Mouse (Mus musculus) embryonic facial prominence, embryonic 15.5 days (tissue): ENCODE measurements around the gene Neurod2. TPM values are rescaled to one million over a fixed set of nuclear protein-coding genes. Genes with fewer than 3 reads are reported as not detected.

ENCODE experiments used
- ATAC-seq: fragments of 200-750 bp; cut with Nextera tagmentation; 2 replicates; pipeline ENCODE4 v1.8.0; 2017; ENCODE audit warnings: low read depth, moderate TSS enrichment; ENCODE audit not compliant: insufficient number of reproducible peaks, low FRiP score, low TSS enrichment
- H3K27ac ChIP-seq: fragments of 300-500 bp; sonication (generic); replicated peaks from 2 replicates; pipeline ENCODE4 v1.5.1; 2015; ENCODE audit warnings: mild to moderate bottlenecking, inconsistent platforms
- H3K27me3 ChIP-seq: fragments of 300-500 bp; sonication (generic); 2 replicates; pipeline ENCODE4 v1.6.1; 2015; ENCODE audit warnings: inconsistent platforms
- H3K36me3 ChIP-seq: fragments of 300-500 bp; sonication (generic); 2 replicates; pipeline ENCODE4 v1.6.1; 2015; ENCODE audit warnings: mild to moderate bottlenecking, inconsistent platforms
- H3K4me1 ChIP-seq: fragments of 300-500 bp; sonication (generic); 2 replicates; pipeline ENCODE4 v1.6.1; 2015; ENCODE audit warnings: inconsistent platforms
- H3K4me2 ChIP-seq: fragments of 300-500 bp; sonication (generic); replicated peaks from 2 replicates; pipeline ENCODE4 v1.6.1; 2015; ENCODE audit warnings: mild to moderate bottlenecking, inconsistent platforms
- H3K4me3 ChIP-seq: fragments of 300-500 bp; sonication (generic); replicated peaks from 2 replicates; pipeline ENCODE4 v1.5.1; 2015; ENCODE audit warnings: mild to moderate bottlenecking, inconsistent platforms
- H3K9ac ChIP-seq: fragments of 300-500 bp; sonication (generic); 2 replicates; pipeline ENCODE4 v1.6.1; 2015; ENCODE audit warnings: inconsistent platforms
- H3K9me3 ChIP-seq: fragments of 300-500 bp; sonication (generic); replicated peaks from 2 replicates; pipeline ENCODE4 v1.6.1; 2016; ENCODE audit warnings: inconsistent platforms
- whole genome bisulfite sequencing: fragments of 180-500 bp; shearing (Covaris S2); methylation state at CpG from one replicate; pipeline ENCODE4 v1.1.7; 2015; 5-methylcytosine and 5-hydroxymethylcytosine counted together
- polyA plus RNA-seq: library from polyadenylated mRNA; unstranded; fragments of >200 nt; fragmentation: Nextera tagmentation; extraction: Ambion mirVana; gene quantifications from 2 replicates; pipeline ENCODE4 v1.2.1, GENCODE M21; 2015

The Neurod2 gene
- polyA plus RNA-seq = 0.09 TPM in 1 of 2 replicates, not detected in the other

DNA sequence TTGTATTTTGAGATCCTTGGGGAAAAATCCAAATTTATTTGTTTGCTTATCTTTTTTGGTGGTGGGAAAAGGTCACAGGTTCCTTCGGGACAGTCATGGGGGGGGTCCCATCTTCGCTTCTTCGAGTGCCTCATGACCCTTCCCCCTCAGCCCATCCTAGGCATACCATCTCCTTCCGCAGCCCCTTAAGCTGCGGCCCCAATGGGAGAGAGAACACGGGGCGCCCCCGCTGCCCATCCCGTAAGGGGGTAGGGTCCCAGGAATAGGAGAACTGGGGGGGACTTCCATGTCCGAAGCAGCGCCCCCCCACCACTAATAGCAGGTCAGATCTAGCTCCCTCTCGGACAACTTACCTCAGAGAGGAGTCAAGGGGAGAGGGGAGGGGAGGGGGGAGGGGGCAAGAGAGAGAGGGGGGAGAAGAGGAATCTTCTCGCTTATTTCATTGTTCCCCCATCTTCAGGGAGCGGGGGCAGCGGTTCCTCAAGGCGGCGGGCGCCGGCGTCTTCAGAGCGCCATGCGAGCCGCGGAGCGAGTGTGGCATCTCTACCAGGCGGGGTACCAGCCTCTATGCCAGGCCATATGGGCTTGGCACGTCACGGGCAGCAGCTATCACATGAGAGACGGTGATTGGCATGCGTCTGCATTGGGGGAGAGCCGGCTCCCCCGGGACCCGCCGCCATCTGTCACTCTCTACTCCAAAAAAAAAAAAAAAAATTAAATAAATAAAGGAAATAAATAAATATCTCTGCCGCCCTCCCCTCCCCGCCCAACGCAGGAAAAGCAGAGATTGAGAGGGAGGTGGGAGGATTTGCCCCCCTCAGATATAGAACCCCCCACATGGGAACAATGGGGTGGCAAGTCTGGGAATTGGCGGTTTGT is at the start of gene Neurod2:
Gene Neurod2, minus strand, starts transcription at position 568 of the 879 bp plus-strand sequence.
- Histone ChIP-seq H3K4me1 (peaks cover 27% of the 10 kb centered on the region), H3K4me3 (peak within 1 kb of the TSS; percentile 32), H3K27me3 (peaks cover 100% of the 10 kb centered on the region), H3K9ac (no peak within 1 kb of the TSS), H3K27ac (no peak within 1 kb of the TSS), H3K9me3 (no peaks in the 10 kb centered on the region), H3K36me3 (no peaks in the 10 kb centered on the region), H3K4me2 (peak within 1 kb of the TSS; percentile 42)
- 3% methylated on average over 36 of the region's 38 CpGs for WGBS
- ATAC-seq = no peak

DNA sequence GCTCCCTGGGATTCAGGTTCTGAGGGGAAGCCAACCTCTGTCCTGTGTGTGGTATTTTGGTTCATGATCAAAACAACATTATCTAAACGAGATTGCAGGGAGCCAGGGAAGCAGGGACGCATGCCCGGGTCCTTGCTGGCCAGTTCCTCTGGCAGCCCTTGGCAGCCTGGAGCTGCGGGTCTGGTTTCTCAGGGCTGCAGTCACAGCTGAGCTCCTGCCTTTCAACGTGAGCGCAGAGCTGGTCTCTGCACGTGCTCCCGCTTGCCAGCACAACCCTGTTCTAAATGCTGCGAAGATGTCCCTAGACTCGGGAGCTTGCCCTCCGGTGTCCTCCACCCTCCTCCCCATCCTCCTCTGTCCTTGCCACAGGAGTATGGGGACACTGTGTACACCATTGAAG is 48.3 kb upstream of the Neurod2 start:
- Histone ChIP-seq H3K9ac (no peak overlapping the region), H3K36me3 (peaks cover 63% of the 10 kb centered on the region), H3K9me3 (no peaks in the 10 kb centered on the region), H3K27me3 (no peaks in the 10 kb centered on the region), H3K4me1 (peaks cover 5% of the 10 kb centered on the region), H3K27ac (no peak overlapping the region), H3K4me3 (no peak overlapping the region), H3K4me2 (no peak overlapping the region)
- ATAC-seq = no peak
- WGBS = 69% methylated on average over 11 of the region's 11 CpGs

GRCm38 (mm10) chr11:98376756-98377155 is 47.3 kb upstream of the Neurod2 start:
- no peak overlapping the region for H3K9ac ChIP-seq
- no peak overlapping the region for H3K27ac ChIP-seq
- H3K36me3 ChIP-seq = peaks cover 63% of the 10 kb centered on the region
- no peaks in the 10 kb centered on the region for H3K9me3 ChIP-seq
- no peak for ATAC-seq
- WGBS = 81% methylated on average over 5 of the region's 5 CpGs
- peaks cover 8% of the 10 kb centered on the region for H3K4me1 ChIP-seq
- no peak overlapping the region for H3K4me2 ChIP-seq
- no peaks in the 10 kb centered on the region for H3K27me3 ChIP-seq
- H3K4me3 ChIP-seq = no peak overlapping the region

GRCm38 (mm10) chr11:98374266-98374665 is 44.8 kb upstream of the Neurod2 start:
- no peaks in the 10 kb centered on the region for H3K9me3 ChIP-seq
- H3K36me3 ChIP-seq = peaks cover 46% of the 10 kb centered on the region
- WGBS = 89% methylated on average over 8 of the region's 8 CpGs
- no peak overlapping the region for H3K9ac ChIP-seq
- no peaks in the 10 kb centered on the region for H3K27me3 ChIP-seq
- H3K27ac ChIP-seq = no peak overlapping the region
- no peak overlapping the region for H3K4me3 ChIP-seq
- H3K4me1 ChIP-seq = peaks cover 14% of the 10 kb centered on the region
- ATAC-seq = no peak
- no peak overlapping the region for H3K4me2 ChIP-seq

- H3K4me3 ChIP-seq = no peak overlapping the region
- 89% methylated on average over 6 of the region's 6 CpGs for WGBS
- H3K4me2 ChIP-seq = no peak overlapping the region
- H3K4me1 ChIP-seq = peaks cover 10% of the 10 kb centered on the region; the same call in 1 of the 2 replicates
- peaks cover 36% of the 10 kb centered on the region for H3K36me3 ChIP-seq
- H3K27me3 ChIP-seq = no peaks in the 10 kb centered on the region
- H3K9me3 ChIP-seq = no peaks in the 10 kb centered on the region
- no peak for ATAC-seq
- H3K9ac ChIP-seq = no peak overlapping the region
- no peak overlapping the region for H3K27ac ChIP-seq
These were observed 43.8 kb upstream of the Neurod2 start for GRCm38 (mm10) chr11:98373244-98373643.

- no peak overlapping the region for H3K4me2 ChIP-seq
- H3K4me3 ChIP-seq = no peak overlapping the region
- no peaks in the 10 kb centered on the region for H3K27me3 ChIP-seq
- no peak overlapping the region for H3K27ac ChIP-seq
- no peaks in the 10 kb centered on the region for H3K9me3 ChIP-seq
- peaks cover 28% of the 10 kb centered on the region for H3K36me3 ChIP-seq
- H3K9ac ChIP-seq = no peak overlapping the region
- H3K4me1 ChIP-seq = peaks cover 11% of the 10 kb centered on the region; the same call in 1 of the 2 replicates
- ATAC-seq = no peak
- 4% methylated on average over 2 of the region's 2 CpGs for WGBS
These were observed 43.0 kb upstream of the Neurod2 start for GRCm38 (mm10) chr11:98372406-98372805.

GRCm38 (mm10) chr11:98371556-98372240 is 42.2 kb upstream of the Neurod2 start:
- 42% methylated on average over 10 of the region's 10 CpGs for WGBS
- H3K4me1 ChIP-seq = peaks cover 14% of the 10 kb centered on the region; the same call in 1 of the 2 replicates
- no peaks in the 10 kb centered on the region for H3K9me3 ChIP-seq

DNA sequence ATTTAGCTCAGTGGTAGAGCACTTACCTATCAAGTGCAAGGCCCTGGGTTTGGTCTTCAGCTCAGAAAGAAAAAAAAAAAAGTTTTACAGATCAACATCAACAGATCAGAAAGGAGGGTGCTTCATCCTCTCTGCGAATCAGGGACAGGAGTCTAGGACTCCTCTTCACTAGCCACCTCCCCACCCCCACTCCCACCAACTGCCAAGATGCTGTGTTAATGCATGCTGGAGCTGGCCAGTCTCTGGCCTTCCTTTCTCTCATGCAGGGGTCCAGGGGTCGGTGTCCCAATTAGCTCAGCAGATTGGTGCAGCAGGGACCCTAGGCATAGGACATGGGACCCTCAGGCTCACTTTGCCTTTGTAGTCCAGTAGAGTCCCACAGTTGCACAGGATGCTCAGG is 41.1 kb upstream of the Neurod2 start:
- Histone ChIP-seq H3K4me2 (no peak overlapping the region), H3K27me3 (no peaks in the 10 kb centered on the region), H3K9me3 (no peaks in the 10 kb centered on the region), H3K9ac (no peak overlapping the region), H3K4me3 (no peak overlapping the region), H3K4me1 (peaks cover 14% of the 10 kb centered on the region; the same call in 1 of the 2 replicates), H3K27ac (no peak overlapping the region), H3K36me3 (peaks cover 10% of the 10 kb centered on the region)
- ATAC-seq = no peak; the same call in 1 of the 2 replicates
- WGBS = 78% methylated on average over 2 of the region's 2 CpGs

More at GRCm38 (mm10) chr11:98371556-98372240, 42.2 kb upstream of the Neurod2 start:
- Histone ChIP-seq H3K36me3 (peaks cover 21% of the 10 kb centered on the region), H3K4me3 (no peak overlapping the region), H3K27ac (no peak overlapping the region), H3K27me3 (no peaks in the 10 kb centered on the region), H3K9ac (no peak overlapping the region), H3K4me2 (no peak overlapping the region)
- ATAC-seq = 0 out of 2 replicates have a peak, but pooled peaks have one; percentile 6

- WGBS = 76% methylated on average over 6 of the region's 6 CpGs
- no peak for ATAC-seq
- Histone ChIP-seq H3K9ac (no peak overlapping the region), H3K4me2 (no peak overlapping the region), H3K4me1 (peaks cover 14% of the 10 kb centered on the region; the same call in 1 of the 2 replicates), H3K36me3 (no peaks in the 10 kb centered on the region), H3K27ac (no peak overlapping the region), H3K4me3 (no peak overlapping the region), H3K9me3 (no peaks in the 10 kb centered on the region), H3K27me3 (no peaks in the 10 kb centered on the region)
These were observed 39.9 kb upstream of the Neurod2 start for GRCm38 (mm10) chr11:98369337-98369736.

DNA sequence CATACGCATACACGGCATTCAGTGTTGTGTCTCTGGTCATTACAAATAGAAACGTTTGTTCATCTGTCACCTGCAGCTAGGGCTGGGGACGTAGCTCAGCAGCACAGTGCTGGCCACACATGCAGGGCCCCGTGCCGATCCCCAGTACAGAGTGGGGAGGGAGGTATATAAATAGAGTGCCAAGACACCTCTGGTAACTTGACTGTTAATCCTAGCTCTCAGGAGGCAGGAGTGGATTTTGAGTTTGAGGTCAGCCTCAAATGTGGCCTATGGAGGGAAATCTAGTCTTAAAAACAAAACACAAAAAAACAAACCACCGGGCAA is 38.4 kb upstream of the Neurod2 start:
- no peak for ATAC-seq
- 83% methylated on average over 7 of the region's 7 CpGs for WGBS
- H3K27me3 ChIP-seq = no peaks in the 10 kb centered on the region

DNA sequence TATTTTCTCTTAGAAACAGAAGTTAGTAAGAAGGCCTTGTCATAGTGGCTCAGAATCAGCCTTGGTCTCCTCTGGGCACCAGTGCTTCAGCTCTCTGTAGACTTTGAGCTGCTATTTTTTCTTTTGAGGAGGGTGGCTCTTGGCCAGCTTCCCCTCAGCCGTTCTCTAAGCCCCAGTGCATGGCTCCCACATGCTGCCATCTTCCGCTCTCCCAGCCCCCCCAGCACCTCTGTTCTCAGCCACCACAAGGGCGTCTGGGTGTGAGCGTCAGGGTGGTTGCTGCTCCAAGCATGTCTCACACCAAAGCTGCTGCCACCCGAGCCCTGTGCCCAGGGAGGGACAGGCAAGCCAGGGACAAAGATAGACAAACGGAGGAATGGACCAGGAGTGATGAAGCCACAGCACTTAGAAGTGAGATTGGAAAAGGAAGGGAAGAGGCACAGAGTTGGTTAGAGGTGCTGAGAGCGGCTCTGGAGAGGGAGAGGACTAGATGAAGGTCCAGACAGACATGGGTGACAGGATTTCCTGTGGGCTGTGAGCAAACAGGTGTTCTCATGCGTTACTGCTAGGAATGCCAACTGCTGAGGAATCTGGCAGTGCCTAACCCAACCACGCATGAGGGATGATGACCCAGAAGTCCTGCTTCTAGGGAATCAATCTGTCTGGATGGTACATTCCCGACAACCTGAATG is 37.9 kb upstream of the Neurod2 start:
- peaks cover 14% of the 10 kb centered on the region for H3K4me1 ChIP-seq
- H3K9me3 ChIP-seq = no peaks in the 10 kb centered on the region
- H3K4me2 ChIP-seq = no peak overlapping the region
- H3K27me3 ChIP-seq = no peaks in the 10 kb centered on the region
- 75% methylated on average over 10 of the region's 10 CpGs for WGBS
- H3K9ac ChIP-seq = no peak overlapping the region
- H3K4me3 ChIP-seq = no peak overlapping the region
- no peak overlapping the region for H3K27ac ChIP-seq
- no peaks in the 10 kb centered on the region for H3K36me3 ChIP-seq
- no peak for ATAC-seq

More for the DNA sequence above, 38.4 kb upstream of the Neurod2 start:
- Histone ChIP-seq H3K4me3 (no peak overlapping the region), H3K9me3 (no peaks in the 10 kb centered on the region), H3K27ac (no peak overlapping the region), H3K36me3 (no peaks in the 10 kb centered on the region), H3K9ac (no peak overlapping the region), H3K4me1 (peaks cover 14% of the 10 kb centered on the region; the same call in 1 of the 2 replicates), H3K4me2 (no peak overlapping the region)
